Mouse (Mus musculus): ENCODE measurements around the gene Cdc5l.
"Not testable (repeated sequence)": the region's sequence is repeated elsewhere in the genome, so short reads cannot be mapped to it uniquely, and the experiment has no call there.

DNA sequence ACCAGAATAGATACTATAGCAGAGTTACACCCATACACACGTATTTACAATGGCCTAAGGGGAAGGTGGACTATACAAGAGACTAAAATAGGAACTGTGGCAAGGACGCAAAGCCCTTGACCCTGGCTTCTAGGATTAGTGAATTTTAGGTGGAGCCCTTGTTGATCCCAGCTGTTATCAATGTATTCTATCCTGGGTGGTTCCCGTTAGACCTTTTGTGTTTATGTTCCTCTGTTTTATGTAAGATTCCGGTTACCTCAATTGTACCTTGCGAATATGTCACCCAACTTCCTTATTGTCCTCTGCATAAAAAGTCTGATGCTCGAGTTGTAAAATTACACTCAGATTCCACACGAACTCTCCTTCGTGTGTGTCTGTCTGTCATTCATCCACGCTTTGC, 22.2 kb upstream of the Cdc5l start:
- not testable (repeated sequence) for TF ChIP-seq CTCF (IDR thresholded peaks at IDR 0.05; ENCODE audit: low read depth, low read length); POLR2A (IDR thresholded peaks at IDR 0.05; ENCODE audit: extremely low read depth, insufficient read depth, low read length)
